Mouse (Mus musculus) liver, embryonic 14.5 days (tissue): ENCODE results near the gene Arhgap42.

Experiments
- CTCF ChIP-seq: IDR thresholded peaks from 2 replicates; pipeline ENCODE4 v1.5.1; 2016; ENCODE audit warnings: antibody characterized with exemption, low read depth, control low read depth
- EP300 ChIP-seq: IDR thresholded peaks from 2 replicates; pipeline ENCODE4 v1.6.1; 2016; ENCODE audit warnings: antibody characterized with exemption, low read depth

DNA sequence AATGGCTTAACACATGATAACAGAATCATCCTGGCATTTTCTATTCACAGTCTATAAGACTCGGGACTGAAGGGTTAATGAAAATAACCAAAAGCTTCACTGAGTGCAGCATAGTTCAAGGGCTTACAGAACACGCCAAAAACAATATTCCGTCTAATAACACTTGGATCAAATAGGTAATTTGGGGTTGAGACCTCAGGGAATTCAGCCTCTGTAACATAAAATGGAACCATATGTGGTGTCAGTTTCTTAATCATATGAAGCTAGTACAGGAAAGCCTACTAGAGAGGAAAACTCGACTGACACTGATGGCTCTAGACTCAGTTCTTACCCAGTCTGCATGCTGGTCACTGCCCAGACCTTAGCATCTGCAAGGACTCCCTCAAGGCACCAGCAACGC, 95.8 kb downstream of the Arhgap42 start:
- TF ChIP-seq EP300, result no peak
- no peak for TF ChIP-seq CTCF
